Mouse (Mus musculus): ENCODE results near the gene Mipep.

The Mipep gene

GRCm38 (mm10) chr14:60799762-60800728, 15.7 kb downstream of the Mipep start:
- no peak for DNase-seq (ENCODE audit: extremely low spot score, low spot score)

- DNase-seq (ENCODE audit: extremely low spot score, low spot score) = no peak
Observed at GRCm38 (mm10) chr14:60802026-60802425, 17.7 kb downstream of the Mipep start.

DNA sequence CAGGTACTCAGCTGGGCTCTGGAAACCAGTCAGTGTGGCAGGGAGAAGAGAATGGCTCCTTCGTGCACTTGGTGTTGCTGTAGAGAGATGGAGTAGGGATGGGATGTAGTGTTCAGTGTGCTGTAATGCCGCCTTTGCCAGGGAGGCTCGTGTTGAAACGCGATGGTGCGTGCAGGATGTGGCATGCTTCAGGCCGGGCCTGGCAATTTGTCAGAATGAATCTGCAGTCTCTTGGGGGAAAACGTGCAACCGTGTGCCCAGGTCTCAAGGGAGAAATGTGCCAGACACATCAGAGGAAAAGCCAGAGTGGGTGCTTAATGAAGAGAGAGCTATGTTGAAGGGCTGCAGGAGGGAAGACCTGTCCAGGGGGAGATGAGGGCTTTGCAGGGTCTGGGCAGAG, 20.6 kb downstream of the Mipep start:
- DNase-seq (ENCODE audit: extremely low spot score, low spot score) = no peak

GRCm38 (mm10) chr14:60805871-60806270, 21.5 kb downstream of the Mipep start:
- DNase-seq (ENCODE audit: extremely low spot score, low spot score) = no peak

- DNase-seq (ENCODE audit: extremely low spot score, low spot score) = peak; percentile 26
Observed at GRCm38 (mm10) chr14:60806891-60807344, 22.5 kb downstream of the Mipep start.

DNA sequence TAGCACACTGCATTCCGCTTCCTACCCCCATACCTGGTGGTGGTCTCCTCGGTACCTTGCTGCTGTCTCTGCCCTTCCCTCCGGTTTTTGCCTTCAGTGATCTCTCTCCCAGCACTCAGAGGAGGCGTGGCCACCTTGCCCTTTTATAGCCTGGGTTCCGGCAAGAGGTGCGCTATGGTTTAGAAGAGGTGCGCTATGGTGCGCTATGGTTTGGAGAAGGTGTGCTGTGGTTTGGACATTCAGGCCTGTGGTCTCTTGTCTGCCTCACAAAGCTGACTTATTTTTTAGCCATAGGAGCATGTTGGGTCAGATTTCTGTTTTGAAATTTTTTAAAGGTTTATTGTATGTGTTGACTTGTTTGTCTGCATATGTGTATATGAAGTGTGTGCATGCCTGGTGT, 25.5 kb downstream of the Mipep start:
- no peak for DNase-seq (ENCODE audit: extremely low spot score, low spot score)

- DNase-seq (ENCODE audit: extremely low spot score, low spot score) = no peak
Observed at GRCm38 (mm10) chr14:60811547-60811946, 27.2 kb downstream of the Mipep start.

- no peak for DNase-seq (ENCODE audit: extremely low spot score, low spot score)
Observed at GRCm38 (mm10) chr14:60815098-60815497, 30.7 kb downstream of the Mipep start.

- DNase-seq (ENCODE audit: extremely low spot score, low spot score) = no peak
Observed at GRCm38 (mm10) chr14:60818045-60818444, 33.7 kb downstream of the Mipep start.

GRCm38 (mm10) chr14:60830096-60830495, 45.7 kb downstream of the Mipep start:
- DNase-seq (ENCODE audit: extremely low spot score, low spot score) = no peak

- no peak for DNase-seq (ENCODE audit: extremely low spot score, low spot score)
Observed at GRCm38 (mm10) chr14:60836709-60837108, 52.3 kb downstream of the Mipep start.

DNA sequence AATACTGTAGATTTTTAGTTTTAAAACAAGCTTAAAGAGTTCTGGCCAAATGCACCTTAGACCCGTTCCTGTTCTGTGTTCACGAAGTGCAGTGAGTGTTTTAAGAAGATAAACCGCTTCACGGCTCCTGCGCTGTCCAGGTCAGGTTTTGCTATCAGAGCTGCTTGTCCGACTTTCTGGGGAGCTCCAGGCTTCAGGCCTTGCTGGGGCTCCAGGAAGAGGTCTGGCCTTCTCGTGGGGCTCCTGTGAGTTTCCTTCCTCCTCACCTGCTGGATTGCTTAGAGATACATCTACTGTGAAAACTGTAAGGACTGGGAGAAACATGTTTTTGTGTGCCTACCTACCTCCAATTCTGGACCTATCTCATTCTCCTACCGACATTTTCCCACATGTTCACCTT, 55.3 kb downstream of the Mipep start:
- DNase-seq (ENCODE audit: extremely low spot score, low spot score) = no peak

DNA sequence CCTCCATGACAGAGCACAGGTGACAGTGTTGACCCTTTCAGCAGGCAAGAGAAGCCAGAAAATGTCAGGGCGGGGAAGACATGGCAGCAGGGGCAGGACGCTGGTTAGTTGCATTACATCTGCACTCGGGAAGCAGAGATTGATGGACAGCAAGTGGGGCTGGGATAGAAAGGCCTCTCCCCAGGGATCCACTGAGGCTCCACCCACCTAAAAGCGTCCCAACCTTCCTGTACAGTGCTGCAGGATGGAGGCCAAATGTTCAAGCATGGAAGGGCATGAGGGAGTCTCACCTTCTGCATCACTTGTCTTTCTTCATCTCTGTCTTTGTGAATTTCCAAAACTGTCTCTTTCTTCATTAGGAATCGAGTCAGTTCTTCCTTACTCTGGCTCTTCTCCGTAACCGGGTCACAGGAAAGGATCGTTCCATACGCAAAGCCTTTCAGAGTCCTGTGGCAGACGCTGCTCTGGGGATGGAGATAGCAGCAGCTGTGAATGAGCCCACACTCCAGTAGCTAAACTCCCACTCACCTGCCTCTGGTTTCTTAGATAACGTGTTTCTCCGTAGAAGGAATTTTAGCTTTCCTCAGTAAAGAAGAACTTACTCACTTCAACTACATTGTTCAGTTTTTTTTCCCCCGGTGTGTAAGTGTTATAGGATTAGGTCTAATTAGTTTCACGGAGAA, 57.7 kb downstream of the Mipep start:
- DNase-seq (ENCODE audit: extremely low spot score, low spot score) = no peak

- no peak for DNase-seq (ENCODE audit: extremely low spot score, low spot score)
Observed at GRCm38 (mm10) chr14:60843596-60843995, 59.2 kb downstream of the Mipep start.

- DNase-seq (ENCODE audit: extremely low spot score, low spot score) = no peak
Observed at GRCm38 (mm10) chr14:60845261-60846045, 61.1 kb downstream of the Mipep start.

- no peak for DNase-seq (ENCODE audit: extremely low spot score, low spot score)
Observed at GRCm38 (mm10) chr14:60846174-60846573, 61.8 kb downstream of the Mipep start.

DNA sequence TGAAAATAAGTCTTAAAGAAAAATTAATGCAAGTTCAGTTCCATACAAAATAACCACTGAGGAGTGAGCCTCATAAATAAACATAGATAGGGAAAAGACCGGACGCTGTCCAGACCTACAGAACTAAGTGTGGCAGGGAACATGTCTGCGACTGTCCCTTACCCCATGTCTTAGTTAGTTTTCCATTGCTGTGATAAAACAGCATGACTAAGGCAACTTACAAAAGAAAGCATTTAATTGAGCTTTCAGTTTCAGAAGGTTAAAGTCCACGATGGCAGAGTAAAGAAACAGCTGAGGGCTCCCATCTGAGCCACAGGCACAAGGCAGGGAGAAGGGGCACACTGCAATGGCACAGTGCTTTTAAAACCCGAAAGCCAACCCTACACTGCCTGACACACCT, 63.8 kb downstream of the Mipep start:
- no peak for DNase-seq (ENCODE audit: extremely low spot score, low spot score)

DNA sequence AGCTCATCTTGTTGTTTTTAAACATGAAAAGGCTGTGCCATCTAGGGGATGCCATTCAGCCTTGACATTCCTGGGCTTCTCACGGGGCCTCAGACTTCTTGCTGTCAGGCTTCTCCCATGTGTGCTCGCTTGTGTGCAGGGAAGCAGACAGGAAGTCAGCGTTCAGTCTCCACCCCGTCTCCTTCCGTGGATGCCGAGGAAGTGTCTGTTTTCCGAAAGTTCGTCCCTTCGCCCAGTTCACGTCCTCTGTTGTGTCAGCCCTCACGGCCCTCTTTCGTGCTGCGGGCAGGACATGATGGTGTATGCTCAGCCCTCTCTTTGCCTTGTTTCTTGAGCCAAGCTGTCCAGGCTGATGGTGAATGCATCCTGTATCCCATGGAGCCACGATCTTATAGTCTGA, 65.7 kb downstream of the Mipep start:
- no peak for DNase-seq (ENCODE audit: extremely low spot score, low spot score)

DNA sequence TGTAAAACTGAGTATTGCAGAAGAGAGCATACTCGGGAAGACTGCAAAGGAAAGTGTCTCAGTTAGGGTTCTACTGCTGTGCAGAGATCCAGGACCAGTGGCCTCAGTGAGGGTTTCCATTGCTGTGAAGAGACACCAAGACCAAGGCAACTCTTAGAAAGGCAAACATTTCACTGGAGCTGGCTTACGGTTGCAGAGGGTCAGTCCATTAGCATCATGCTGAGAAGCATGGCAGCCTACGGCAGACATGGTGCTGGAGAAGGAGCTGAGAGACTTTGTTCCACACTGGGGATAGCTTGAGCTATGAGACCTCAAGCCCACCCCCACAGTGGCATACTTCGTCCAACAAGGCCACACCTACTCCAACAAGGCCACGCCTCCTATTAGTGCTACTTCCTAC, 67.3 kb downstream of the Mipep start:
- no peak for DNase-seq (ENCODE audit: extremely low spot score, low spot score)

GRCm38 (mm10) chr14:60856199-60856912, 72.0 kb downstream of the Mipep start:
- DNase-seq (ENCODE audit: extremely low spot score, low spot score) = no peak

- no peak for DNase-seq (ENCODE audit: extremely low spot score, low spot score)
Observed at GRCm38 (mm10) chr14:60856913-60857300, 72.5 kb downstream of the Mipep start.
